Mouse (Mus musculus) spleen, adult 2 months (tissue): ENCODE measurements around the gene Phf1. TPM values are rescaled to one million over a fixed set of nuclear protein-coding genes. Genes with fewer than 3 reads are reported as not detected.

Experiments used
- DNase-seq, 2 experiments: peaks; one replicate each; pipeline versions ENCODE4 v3.0.0 to v3.0.0-alpha.2; 2012 to 2021; ENCODE audit warnings: low spot score in 2 of 2, low read depth in 1 of 2
- H3K27ac ChIP-seq: fragments of 200-500 bp; 2 replicates; pipeline ENCODE4 v1.5.1; 2012; ENCODE audit warnings: low read length, inconsistent platforms; ENCODE audit not compliant: insufficient read depth
- H3K27me3 ChIP-seq: fragments of 200-500 bp; 2 replicates; pipeline ENCODE4 v1.6.1; 2012; ENCODE audit warnings: mild to moderate bottlenecking, moderate library complexity, low read length, inconsistent platforms; ENCODE audit not compliant: control insufficient read depth, insufficient read depth
- H3K36me3 ChIP-seq: fragments of 200-500 bp; 2 replicates; pipeline ENCODE4 v1.6.1; 2012; ENCODE audit warnings: mild to moderate bottlenecking, low read length, inconsistent platforms; ENCODE audit not compliant: control insufficient read depth, insufficient read depth
- H3K4me1 ChIP-seq: fragments of 200-500 bp; 2 replicates; pipeline ENCODE4 v1.6.1; 2011; ENCODE audit warnings: inconsistent platforms; ENCODE audit not compliant: control insufficient read depth, insufficient read depth, insufficient read length
- H3K4me3 ChIP-seq: fragments of 200-500 bp; 2 replicates; pipeline ENCODE4 v1.5.1; 2011; ENCODE audit warnings: mild to moderate bottlenecking, inconsistent platforms; ENCODE audit not compliant: insufficient read depth, insufficient read length; ENCODE audit errors: extremely low read depth
- CTCF ChIP-seq: fragments of 200-500 bp; IDR thresholded peaks from 2 replicates; pipeline ENCODE4 v1.5.1; 2011; ENCODE audit warnings: mild to moderate bottlenecking, inconsistent platforms; ENCODE audit not compliant: insufficient read depth, insufficient read length, insufficient replicate concordance; ENCODE audit errors: extremely low read depth
- POLR2A ChIP-seq: fragments of 200-500 bp; IDR thresholded peaks from 2 replicates; pipeline ENCODE4 v1.6.1; 2011; ENCODE audit warnings: low read depth, low read length, inconsistent platforms
- WGBS: fragments of 180-500 bp; shearing (Covaris S2); methylation state at CpG from one replicate; pipeline ENCODE4 v1.1.7; 2018; 5-methylcytosine and 5-hydroxymethylcytosine counted together
- polyA plus RNA-seq: library from polyadenylated mRNA; depleted of rRNA; stranded (reverse); fragments of >200 nt; gene quantifications from 2 replicates; pipeline ENCODE4 v1.2.3, GENCODE M21; 2012

The Phf1 gene
- polyA plus RNA-seq, 1 experiment, result 103 TPM

GRCm38 (mm10) chr17:26939178-26939972 lies 6.5 kb downstream of the Phf1 start, which contains the start of gene Cuta:
Cuta (minus strand) TSS chr17:26939569.
- peak; percentile 95 for TF ChIP-seq POLR2A
- TF ChIP-seq CTCF, result no peak
- Histone ChIP-seq H3K4me1 (peaks cover 13% of the 10 kb centered on the region; the same call in 1 of the 2 replicates), H3K27ac (peak within 1 kb of the TSS; percentile 81), H3K4me3 (peak within 1 kb of the TSS; percentile 62), H3K27me3 (no peaks in the 10 kb centered on the region), H3K36me3 (peaks cover 29% of the 10 kb centered on the region)
- DNase-seq, result peak; percentile 99
- WGBS, result under 1% methylated on average over 70 of the region's 70 CpGs

- Histone ChIP-seq H3K4me1 (peaks cover 10% of the 10 kb centered on the region; the same call in 1 of the 2 replicates), H3K27ac (peak overlapping the region; percentile 77), H3K4me3 (peak overlapping the region; percentile 61), H3K36me3 (peaks cover 26% of the 10 kb centered on the region), H3K27me3 (no peaks in the 10 kb centered on the region)
- TF ChIP-seq CTCF, result no peak
- no peak for TF ChIP-seq POLR2A
- no peak for DNase-seq
- WGBS, result 11% methylated on average over 3 of the region's 3 CpGs
These were observed 7.1 kb downstream of the Phf1 start for GRCm38 (mm10) chr17:26939973-26940300.

GRCm38 (mm10) chr17:26941031-26941789 lies 8.4 kb downstream of the Phf1 start, which contains the start of gene Syngap1:
Syngap1 (plus strand) TSS chr17:26941253.
- Histone ChIP-seq H3K27me3 (no peaks in the 10 kb centered on the region), H3K4me1 (peaks cover 10% of the 10 kb centered on the region; the same call in 1 of the 2 replicates), H3K4me3 (no peak within 1 kb of the TSS), H3K27ac (peak within 1 kb of the TSS; percentile 77), H3K36me3 (peaks cover 14% of the 10 kb centered on the region)
- WGBS, result 13% methylated on average over 22 of the region's 24 CpGs
- no peak for DNase-seq
- TF ChIP-seq CTCF (no peak), POLR2A (no peak)

GRCm38 (mm10) chr17:26941841-26942570 lies 9.2 kb downstream of the Phf1 start:
- Histone ChIP-seq H3K4me1 (peaks cover 14% of the 10 kb centered on the region), H3K36me3 (peaks cover 7% of the 10 kb centered on the region), H3K27me3 (peaks cover 6% of the 10 kb centered on the region; the same call in 1 of the 2 replicates), H3K4me3 (no peak overlapping the region), H3K27ac (no peak overlapping the region)
- 56% methylated on average over 4 of the region's 4 CpGs for WGBS
- DNase-seq, result no peak
- TF ChIP-seq POLR2A (no peak), CTCF (no peak)

- H3K4me1 ChIP-seq, result peaks cover 9% of the 10 kb centered on the region
- DNase-seq, result no peak
- no peaks in the 10 kb centered on the region for H3K36me3 ChIP-seq
- H3K4me3 ChIP-seq, result peak overlapping the region; percentile 48; the same call in 1 of the 2 replicates
- 49% methylated on average over 13 of the region's 13 CpGs for WGBS
- H3K27me3 ChIP-seq, result peaks cover 16% of the 10 kb centered on the region
- no peak overlapping the region for H3K27ac ChIP-seq
- TF ChIP-seq POLR2A (no peak), CTCF (no peak)
These were observed 13.1 kb downstream of the Phf1 start for GRCm38 (mm10) chr17:26945824-26946495.

GRCm38 (mm10) chr17:26946567-26946966 lies 13.7 kb downstream of the Phf1 start:
- Histone ChIP-seq H3K36me3 (no peaks in the 10 kb centered on the region), H3K4me3 (peak overlapping the region; percentile 48; the same call in 1 of the 2 replicates), H3K27me3 (peaks cover 16% of the 10 kb centered on the region), H3K4me1 (peaks cover 15% of the 10 kb centered on the region), H3K27ac (no peak overlapping the region)
- 3% methylated on average over 34 of the region's 37 CpGs for WGBS
- TF ChIP-seq CTCF (no peak), POLR2A (no peak)
- DNase-seq, result no peak
